Mouse (Mus musculus): ENCODE measurements around the gene Mlkl. TPM values are rescaled to one million over a fixed set of nuclear protein-coding genes. Genes with fewer than 3 reads are reported as not detected.
"Not testable (repeated sequence)": the region's sequence is repeated elsewhere in the genome, so short reads cannot be mapped to it uniquely, and the experiment has no call there.

Gene Mlkl
- polyA plus RNA-seq, 1 experiment from 2014 or later = 0.31 TPM

DNA sequence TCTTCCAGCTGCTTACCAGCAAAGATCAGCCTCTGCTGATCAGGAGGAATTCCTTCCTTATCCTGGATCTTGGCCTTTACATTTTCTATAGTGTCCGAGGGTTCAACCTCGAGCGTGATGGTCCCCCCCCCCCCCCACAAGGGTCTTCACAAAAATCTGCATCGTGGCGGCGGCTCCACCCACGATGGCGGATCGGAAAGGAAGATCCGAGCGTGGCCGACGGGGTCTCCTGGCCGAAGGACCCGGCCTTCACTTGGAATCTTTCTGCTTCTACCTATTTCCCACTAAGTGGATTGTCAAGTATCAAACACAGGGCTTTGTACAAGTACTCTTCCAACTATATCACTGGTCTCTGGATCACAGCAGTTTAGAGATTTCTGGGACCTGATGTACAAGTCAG is 28.0 kb downstream of the Mlkl start:
- not testable (repeated sequence) for H3K4me2 ChIP-seq (replicated peaks); H3K27ac ChIP-seq (replicated peaks); H3K4me3 ChIP-seq; H3K27me3 ChIP-seq; H3K9ac ChIP-seq (replicated peaks); H3K9me3 ChIP-seq; H3K36me3 ChIP-seq; ATAC-seq (ENCODE audit: low FRiP score, low read depth); H3K4me1 ChIP-seq
- WGBS = 93% methylated on average over 15 of the region's 15 CpGs

DNA sequence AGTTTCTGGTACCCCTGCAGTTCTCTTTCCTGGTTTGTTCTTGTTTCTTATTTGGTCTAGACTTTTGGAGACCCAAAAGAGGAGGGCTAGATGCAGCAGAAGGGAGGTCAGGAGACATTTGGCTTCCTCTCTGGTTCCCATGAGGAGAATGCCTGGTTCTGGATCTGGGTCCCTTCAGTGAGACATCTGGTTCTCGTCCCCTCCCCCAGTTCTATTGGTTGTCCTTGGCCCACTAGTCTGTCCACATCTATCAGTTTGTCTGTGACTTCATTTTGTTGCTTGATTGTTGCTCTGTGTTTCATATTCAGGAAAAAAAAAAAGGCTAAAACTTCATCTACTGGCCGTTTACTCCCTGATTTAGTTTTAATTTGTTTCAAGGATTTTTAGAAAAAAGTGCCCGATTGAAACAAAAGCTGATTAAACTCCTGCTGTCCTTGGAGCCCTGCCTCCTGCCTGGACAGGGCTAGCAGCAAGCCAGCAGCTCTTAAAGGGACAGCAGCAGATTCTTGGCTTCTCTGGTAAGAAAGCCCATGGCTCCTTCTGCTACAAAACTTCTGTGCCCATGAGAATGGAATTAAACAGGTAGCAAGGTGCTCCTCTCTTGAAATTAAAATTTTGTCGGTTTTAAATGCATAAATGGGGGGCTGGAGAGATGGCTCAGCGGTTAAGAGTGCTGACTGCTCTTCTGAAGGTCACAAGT is 32.8 kb downstream of the Mlkl start:
- no peak overlapping the region for H3K4me2 ChIP-seq (replicated peaks)
- H3K27me3 ChIP-seq = no peaks in the 10 kb centered on the region
- no peak for ATAC-seq (ENCODE audit: low FRiP score, low read depth)
- 26% methylated on average over 5 of the region's 5 CpGs for WGBS
- no peaks in the 10 kb centered on the region for H3K9me3 ChIP-seq
- no peak overlapping the region for H3K4me3 ChIP-seq
- H3K27ac ChIP-seq (replicated peaks) = no peak overlapping the region
- no peak overlapping the region for H3K9ac ChIP-seq (replicated peaks)
- no peaks in the 10 kb centered on the region for H3K4me1 ChIP-seq
- no peaks in the 10 kb centered on the region for H3K36me3 ChIP-seq

DNA sequence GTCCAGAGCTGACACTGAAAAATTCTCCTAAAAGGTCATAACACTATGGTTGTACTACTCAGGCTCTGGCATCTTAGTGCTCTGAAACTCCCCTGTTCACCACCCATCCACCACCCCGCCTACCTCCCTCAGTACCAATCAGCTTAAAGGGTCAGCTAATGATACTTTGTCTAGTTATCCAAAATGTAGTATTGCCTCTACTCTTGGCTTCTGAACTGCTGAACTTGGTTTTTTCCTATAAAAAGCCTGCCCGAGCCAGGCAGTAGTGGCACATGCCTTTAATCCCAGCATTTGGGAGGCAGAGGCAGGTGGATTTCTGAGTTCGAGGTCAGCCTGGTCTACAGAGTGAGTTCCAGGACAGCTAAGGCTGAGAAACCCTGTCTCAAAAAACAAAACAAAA is 33.6 kb downstream of the Mlkl start:
- Histone ChIP-seq H3K9ac (replicated peaks) (no peak overlapping the region), H3K4me1 (no peaks in the 10 kb centered on the region), H3K27me3 (no peaks in the 10 kb centered on the region), H3K4me2 (replicated peaks) (no peak overlapping the region), H3K27ac (replicated peaks) (no peak overlapping the region), H3K36me3 (no peaks in the 10 kb centered on the region), H3K4me3 (no peak overlapping the region), H3K9me3 (no peaks in the 10 kb centered on the region)
- WGBS = 91% methylated on average over 3 of the region's 3 CpGs
- ATAC-seq (ENCODE audit: low FRiP score, low read depth) = no peak

DNA sequence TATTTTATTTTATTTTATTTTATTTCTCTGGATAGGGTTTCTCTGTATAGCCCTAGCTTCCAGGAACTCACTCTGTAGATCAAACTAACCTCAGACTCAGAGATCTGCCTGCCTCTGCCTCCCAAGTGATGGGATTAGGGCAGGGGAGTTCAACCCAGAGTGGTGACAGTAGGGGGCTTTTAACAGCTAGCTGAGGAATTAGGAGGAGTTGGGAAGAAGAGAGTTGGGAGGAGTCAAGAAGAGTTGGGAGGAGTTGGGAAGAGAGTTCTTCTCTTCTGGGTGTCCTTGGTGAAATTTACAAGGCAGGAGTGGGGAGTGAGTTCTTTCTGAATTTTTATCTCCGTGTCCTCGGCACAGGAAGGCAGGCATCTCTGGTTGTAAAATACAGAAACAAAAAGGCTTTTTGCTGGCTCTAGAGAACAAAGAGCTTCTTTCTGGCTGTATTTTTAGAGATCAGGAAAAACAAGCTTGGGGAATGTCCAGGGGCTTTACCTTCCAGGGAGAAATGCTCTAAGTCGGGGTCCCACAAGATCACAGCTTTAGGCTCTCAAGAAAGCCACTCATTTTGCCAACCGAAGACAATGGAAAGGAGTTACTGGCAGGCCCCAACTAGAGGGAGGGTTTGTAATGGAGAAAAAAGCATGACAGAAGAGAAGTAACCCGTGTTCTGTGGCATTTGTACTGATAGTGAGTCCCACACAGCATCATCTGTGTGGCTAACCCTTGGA is 34.7 kb downstream of the Mlkl start:
- not testable (repeated sequence) for H3K4me3 ChIP-seq; H3K4me2 ChIP-seq (replicated peaks); H3K4me1 ChIP-seq; H3K9ac ChIP-seq (replicated peaks); H3K9me3 ChIP-seq; H3K27me3 ChIP-seq; ATAC-seq (ENCODE audit: low FRiP score, low read depth); H3K27ac ChIP-seq (replicated peaks); H3K36me3 ChIP-seq
- 86% methylated on average over 5 of the region's 5 CpGs for WGBS

DNA sequence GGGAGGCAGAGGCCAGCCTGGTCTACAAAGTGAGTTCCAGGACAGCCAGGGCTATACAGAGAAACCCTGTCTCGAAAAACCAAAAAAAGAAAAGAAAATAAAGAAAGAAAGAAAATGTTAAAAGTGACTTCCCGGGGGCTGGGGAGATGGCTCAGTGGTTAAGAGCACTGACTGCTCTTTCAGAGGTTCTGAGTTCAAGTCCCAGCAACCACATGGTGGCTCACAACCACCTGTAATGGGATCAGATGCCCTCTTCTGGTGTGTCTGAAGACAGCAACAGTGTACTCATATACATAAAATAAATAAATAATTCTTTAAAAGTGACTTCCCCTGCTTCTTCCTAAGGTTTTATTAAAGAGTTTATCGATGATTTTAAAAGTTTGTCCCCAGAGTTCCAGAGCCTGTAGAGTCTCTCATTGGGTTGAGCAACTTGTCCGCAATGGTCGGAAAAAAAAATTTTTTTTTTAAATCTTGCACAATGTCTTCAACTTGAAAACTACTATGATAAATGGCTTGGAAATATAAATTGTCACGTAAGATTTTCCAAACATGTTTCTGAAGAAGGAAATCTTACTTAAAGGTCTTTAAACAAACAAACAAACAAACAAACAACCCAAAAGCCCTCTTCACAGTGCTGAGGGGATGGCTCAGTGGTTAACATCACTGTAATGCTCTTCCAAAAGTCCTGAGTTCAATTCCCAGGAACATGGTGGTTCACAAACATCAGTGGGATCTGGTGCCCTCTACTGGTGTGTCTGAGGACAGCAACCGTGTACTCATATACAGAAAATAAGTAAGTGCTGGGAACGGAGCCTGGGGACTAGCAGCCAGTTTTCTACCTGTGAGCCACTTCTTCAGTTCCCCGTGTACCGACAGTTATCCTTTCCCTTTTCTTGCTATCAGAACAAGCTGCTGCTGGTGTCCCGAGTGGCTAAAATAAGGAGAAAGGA is 37.1 kb downstream of the Mlkl start:
- H3K4me1 ChIP-seq = peaks cover 10% of the 10 kb centered on the region
- H3K27ac ChIP-seq (replicated peaks) = peak overlapping the region; percentile 58
- H3K9me3 ChIP-seq = no peaks in the 10 kb centered on the region
- H3K4me2 ChIP-seq (replicated peaks) = peak overlapping the region; percentile 33
- H3K9ac ChIP-seq (replicated peaks) = no peak overlapping the region
- peaks cover 9% of the 10 kb centered on the region; the same call in 1 of the 2 replicates for H3K36me3 ChIP-seq
- H3K27me3 ChIP-seq = no peaks in the 10 kb centered on the region
- peak overlapping the region; percentile 92 for H3K4me3 ChIP-seq
- ATAC-seq (ENCODE audit: low FRiP score, low read depth) = no peak
- WGBS = 66% methylated on average over 11 of the region's 11 CpGs

DNA sequence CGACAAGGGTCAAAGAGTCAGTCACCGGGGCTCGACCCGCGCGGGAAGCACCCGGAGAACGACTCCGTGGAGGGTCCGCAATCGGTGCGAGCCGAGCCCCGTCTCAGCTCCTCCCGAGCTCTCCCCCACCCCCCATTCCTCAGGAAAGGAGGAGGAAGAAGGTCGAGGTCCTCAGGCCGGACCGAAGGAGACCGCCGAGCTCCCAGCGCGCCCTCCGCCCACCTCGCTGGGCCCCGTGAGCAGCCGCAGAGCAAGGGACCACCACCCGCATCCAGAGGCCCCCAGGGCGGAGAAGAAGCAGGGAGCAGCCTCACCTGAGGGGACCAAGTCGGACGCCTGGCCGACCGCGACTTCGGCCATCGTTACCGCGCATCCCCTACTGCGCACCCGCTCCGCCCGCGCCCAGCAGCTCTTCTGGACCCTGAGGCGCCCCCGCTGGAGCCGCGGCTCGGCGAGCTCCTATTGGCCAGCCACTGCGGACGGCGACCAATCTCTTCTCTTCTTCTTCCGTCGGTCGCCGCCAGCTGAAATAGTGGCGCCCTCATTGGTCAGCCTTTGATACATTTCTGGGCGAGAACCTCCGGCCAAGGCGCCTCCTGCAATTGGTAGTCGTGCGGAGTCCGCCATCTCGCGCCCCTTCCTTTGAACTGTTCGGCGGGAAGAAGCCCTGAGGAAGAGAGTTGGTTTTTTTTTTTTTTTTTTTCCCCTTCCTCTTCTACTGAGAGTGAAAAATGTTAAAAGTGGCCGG is 38.0 kb downstream of the Mlkl start, which contains the start of gene Rfwd3:
Gene Rfwd3 (minus strand): TSS at position 402 of the 748 bp plus-strand sequence.
- Histone ChIP-seq H3K27me3 (no peaks in the 10 kb centered on the region), H3K9ac (replicated peaks) (peak within 1 kb of the TSS; percentile 91), H3K27ac (replicated peaks) (peak within 1 kb of the TSS; percentile 84), H3K4me2 (replicated peaks) (peak within 1 kb of the TSS; percentile 65), H3K4me1 (peaks cover 10% of the 10 kb centered on the region), H3K36me3 (peaks cover 15% of the 10 kb centered on the region; the same call in 1 of the 2 replicates), H3K9me3 (no peaks in the 10 kb centered on the region), H3K4me3 (peak within 1 kb of the TSS; percentile 92)
- under 1% methylated on average over 63 of the region's 67 CpGs for WGBS
- ATAC-seq (ENCODE audit: low FRiP score, low read depth) = peak; percentile 99

DNA sequence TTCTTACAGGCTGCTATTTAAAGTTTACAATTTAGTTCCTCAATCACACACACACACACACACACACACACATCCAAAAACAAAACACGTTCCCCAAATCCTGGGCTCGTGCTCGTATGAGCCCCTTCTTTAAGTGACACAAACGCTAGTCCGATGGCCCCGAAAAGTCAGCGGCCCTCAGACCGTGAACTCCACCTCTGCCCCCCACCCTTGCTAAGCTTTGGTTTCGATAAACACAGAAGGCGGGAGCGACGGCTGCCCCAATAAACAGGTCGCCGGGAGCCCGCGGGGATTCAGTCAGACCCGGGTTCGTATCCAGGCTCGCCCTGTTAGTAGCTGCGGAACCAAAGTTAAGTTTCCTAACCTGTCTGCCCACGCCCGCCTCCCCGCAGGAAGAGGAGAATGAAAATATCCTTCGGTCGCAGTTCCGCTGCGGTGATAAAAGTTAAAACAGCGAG is 38.6 kb downstream of the Mlkl start:
- Histone ChIP-seq H3K4me1 (peaks cover 10% of the 10 kb centered on the region), H3K36me3 (peaks cover 19% of the 10 kb centered on the region), H3K27ac (replicated peaks) (peak overlapping the region; percentile 84; the same call in 1 of the 2 replicates), H3K9ac (replicated peaks) (peak overlapping the region; percentile 91), H3K9me3 (no peaks in the 10 kb centered on the region), H3K27me3 (no peaks in the 10 kb centered on the region), H3K4me2 (replicated peaks) (peak overlapping the region; percentile 65), H3K4me3 (peak overlapping the region; percentile 92)
- under 1% methylated on average over 28 of the region's 28 CpGs for WGBS
- ATAC-seq (ENCODE audit: low FRiP score, low read depth) = no peak

DNA sequence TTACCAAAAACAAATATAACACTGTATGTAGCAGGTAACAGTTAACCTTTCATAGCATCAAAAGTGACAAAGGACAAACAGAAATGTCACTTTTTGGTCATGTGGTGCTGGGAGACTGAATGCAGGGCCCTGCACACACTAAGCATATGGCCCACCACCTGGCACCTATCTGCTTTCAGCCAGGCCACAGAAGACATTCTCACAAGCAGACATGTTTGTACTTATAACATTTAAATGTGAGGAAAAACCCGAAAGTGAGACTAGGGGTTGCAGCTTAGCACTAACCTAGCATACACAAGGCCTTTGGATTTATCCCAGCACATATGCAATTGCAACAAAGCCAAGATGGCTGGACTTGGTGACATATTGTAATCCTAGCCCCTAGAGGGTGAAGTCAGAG is 40.0 kb downstream of the Mlkl start:
- peaks cover 33% of the 10 kb centered on the region for H3K36me3 ChIP-seq
- H3K4me1 ChIP-seq = peaks cover 10% of the 10 kb centered on the region
- no peak overlapping the region for H3K27ac ChIP-seq (replicated peaks)
- WGBS = 92% methylated on average over 1 of the region's 1 CpGs
- no peak overlapping the region for H3K9ac ChIP-seq (replicated peaks)
- ATAC-seq (ENCODE audit: low FRiP score, low read depth) = no peak
- H3K9me3 ChIP-seq = no peaks in the 10 kb centered on the region
- H3K4me3 ChIP-seq = 0 out of 2 replicates have a peak overlapping the region, but pooled peaks have one; percentile 3
- H3K4me2 ChIP-seq (replicated peaks) = peak overlapping the region; percentile 65
- H3K27me3 ChIP-seq = no peaks in the 10 kb centered on the region

DNA sequence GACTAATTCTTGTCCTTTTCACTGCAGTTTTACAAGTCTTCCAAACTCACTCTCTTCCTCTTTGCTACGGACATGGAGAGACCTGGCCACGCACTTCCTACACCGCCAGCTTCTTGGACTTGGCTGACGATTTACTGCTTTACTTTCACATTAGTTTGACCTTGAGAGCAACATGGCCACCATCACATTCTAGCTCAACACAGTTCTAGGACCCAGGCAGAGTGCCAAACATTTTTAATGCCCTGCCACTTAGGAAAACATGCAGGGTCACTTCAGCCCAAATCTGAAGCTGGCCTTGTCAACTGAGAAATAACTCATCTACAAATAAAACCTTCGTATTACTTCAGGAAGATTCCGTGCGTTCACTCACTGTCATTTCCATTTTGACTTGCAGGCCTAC is 46.2 kb downstream of the Mlkl start:
- Histone ChIP-seq H3K9ac (replicated peaks) (no peak overlapping the region), H3K4me2 (replicated peaks) (no peak overlapping the region), H3K4me3 (no peak overlapping the region), H3K27ac (replicated peaks) (no peak overlapping the region), H3K9me3 (no peaks in the 10 kb centered on the region), H3K36me3 (peaks cover 87% of the 10 kb centered on the region), H3K4me1 (no peaks in the 10 kb centered on the region), H3K27me3 (no peaks in the 10 kb centered on the region)
- WGBS = 96% methylated on average over 7 of the region's 7 CpGs
- ATAC-seq (ENCODE audit: low FRiP score, low read depth) = no peak

DNA sequence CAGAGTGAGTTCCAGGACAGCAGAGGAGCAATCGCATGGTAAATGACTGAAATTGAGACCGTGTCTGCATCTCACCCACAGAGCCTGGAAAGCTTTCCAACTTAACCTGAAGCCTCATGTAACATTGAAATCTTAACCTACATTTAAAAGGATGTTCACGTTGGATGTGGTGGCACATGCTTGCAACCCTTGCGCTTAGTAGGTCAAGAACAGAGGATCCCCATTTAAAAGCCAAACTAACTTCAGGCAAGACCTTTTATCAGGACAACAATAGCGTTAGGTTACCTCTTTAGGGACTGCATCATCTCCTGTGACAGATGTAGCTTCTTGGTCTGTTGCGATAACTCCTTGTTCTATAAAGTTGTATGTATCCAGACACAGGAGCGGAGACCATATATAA is 47.4 kb downstream of the Mlkl start:
- Histone ChIP-seq H3K4me3 (no peak overlapping the region), H3K4me1 (no peaks in the 10 kb centered on the region), H3K9ac (replicated peaks) (no peak overlapping the region), H3K4me2 (replicated peaks) (no peak overlapping the region), H3K9me3 (no peaks in the 10 kb centered on the region), H3K36me3 (peaks cover 90% of the 10 kb centered on the region), H3K27ac (replicated peaks) (no peak overlapping the region), H3K27me3 (no peaks in the 10 kb centered on the region)
- 95% methylated on average over 7 of the region's 7 CpGs for WGBS
- ATAC-seq (ENCODE audit: low FRiP score, low read depth) = no peak

DNA sequence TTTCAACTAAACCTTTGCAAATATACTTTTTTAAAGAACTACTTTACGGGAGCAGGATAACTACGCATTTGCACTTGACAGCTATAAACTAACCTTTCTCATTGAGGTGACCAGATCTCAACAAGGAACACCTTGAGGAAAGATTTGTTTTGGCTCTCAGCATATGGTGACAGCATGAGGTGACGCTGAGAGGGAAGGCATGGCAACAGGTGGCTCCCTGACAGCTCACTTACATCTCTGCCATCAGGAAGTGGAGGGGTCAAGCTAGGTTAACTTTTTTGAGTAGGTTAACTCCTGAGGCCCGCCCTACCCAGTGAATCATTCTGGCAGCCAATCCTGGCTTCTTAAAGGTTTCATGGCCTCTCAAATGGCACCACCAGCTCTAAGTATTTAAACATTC is 52.4 kb downstream of the Mlkl start:
- Histone ChIP-seq H3K27ac (replicated peaks) (no peak overlapping the region), H3K4me3 (no peak overlapping the region), H3K9me3 (no peaks in the 10 kb centered on the region), H3K36me3 (peaks cover 91% of the 10 kb centered on the region), H3K4me1 (no peaks in the 10 kb centered on the region), H3K27me3 (no peaks in the 10 kb centered on the region), H3K9ac (replicated peaks) (no peak overlapping the region), H3K4me2 (replicated peaks) (no peak overlapping the region)
- 92% methylated on average over 4 of the region's 4 CpGs for WGBS
- no peak for ATAC-seq (ENCODE audit: low FRiP score, low read depth)
